Mouse (Mus musculus) monocyte, adult 59 days (primary cell): ENCODE results near the gene Mvb12a. TPM values are rescaled to one million over a fixed set of nuclear protein-coding genes. Genes with fewer than 3 reads are reported as not detected.

ENCODE experiments used
- total RNA-seq, 2 experiments: library from RNA; stranded (reverse); gene quantifications; one replicate each; pipeline ENCODE4 v1.2.4; 2023

Gene Mvb12a
- total RNA-seq = 10 to 100 TPM; 36.8 to 45.1 TPM

GRCm38 (mm10) chr8:71542632-71543343 is at the start of gene Mvb12a:
TSS of gene Mvb12a (plus strand) at chr8:71542922.

GRCm38 (mm10) chr8:71511644-71512043 is 31.1 kb upstream of the Mvb12a start, which contains the start of gene Plvap:
TSS of gene Plvap (minus strand) at chr8:71511752.

DNA sequence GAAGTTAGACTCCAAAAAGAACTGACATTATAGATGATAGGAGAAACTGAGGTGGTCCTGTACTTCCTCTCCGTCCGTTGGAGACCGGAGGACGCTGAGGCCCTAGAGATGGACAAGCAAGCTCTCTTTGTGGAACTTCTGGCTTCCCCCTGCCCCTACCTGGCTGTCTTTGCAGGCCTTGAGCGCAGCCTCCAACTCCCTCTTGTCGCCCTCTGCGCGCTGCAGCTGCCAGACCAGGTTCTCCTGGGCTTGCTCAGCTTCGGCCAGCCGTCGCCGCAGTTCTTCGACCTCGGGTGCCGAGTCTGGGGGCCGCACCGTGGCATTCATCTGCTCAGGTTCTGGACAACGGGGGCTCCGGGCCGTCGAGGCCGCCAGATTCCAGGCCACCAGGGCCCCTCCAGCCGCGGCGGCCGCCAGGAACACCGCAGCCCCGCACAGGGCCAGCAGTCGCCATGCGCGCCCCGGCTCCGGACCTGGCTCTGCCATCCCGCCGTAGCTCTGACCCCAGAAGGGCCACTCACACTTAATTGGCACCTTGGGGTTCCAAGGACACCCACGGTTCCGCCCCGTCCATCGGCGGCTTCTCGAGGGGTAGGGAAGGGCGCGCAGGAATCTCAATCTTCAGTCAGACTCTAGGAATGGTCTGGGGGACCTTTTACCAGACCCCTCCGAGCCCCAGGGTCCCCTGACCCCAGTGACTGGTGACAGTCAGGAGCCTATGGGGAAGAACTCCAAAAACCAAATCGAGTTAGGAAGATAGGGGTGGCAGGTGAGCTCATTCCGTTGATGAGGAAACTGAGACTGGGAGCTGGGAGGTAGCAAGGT is 17.3 kb upstream of the Mvb12a start, which contains the start of gene Ccdc194:
Gene Ccdc194, minus strand, starts transcription at position 486 of the 825 bp plus-strand sequence.

GRCm38 (mm10) chr8:71537028-71537867 is 5.5 kb upstream of the Mvb12a start, which contains the start of gene Bst2:
TSS of gene Bst2 (minus strand) at chr8:71537456.

GRCm38 (mm10) chr8:71558071-71558957 is 15.6 kb downstream of the Mvb12a start, which contains the start of gene Tmem221:
TSS of gene Tmem221 (minus strand) at chr8:71558871.

DNA sequence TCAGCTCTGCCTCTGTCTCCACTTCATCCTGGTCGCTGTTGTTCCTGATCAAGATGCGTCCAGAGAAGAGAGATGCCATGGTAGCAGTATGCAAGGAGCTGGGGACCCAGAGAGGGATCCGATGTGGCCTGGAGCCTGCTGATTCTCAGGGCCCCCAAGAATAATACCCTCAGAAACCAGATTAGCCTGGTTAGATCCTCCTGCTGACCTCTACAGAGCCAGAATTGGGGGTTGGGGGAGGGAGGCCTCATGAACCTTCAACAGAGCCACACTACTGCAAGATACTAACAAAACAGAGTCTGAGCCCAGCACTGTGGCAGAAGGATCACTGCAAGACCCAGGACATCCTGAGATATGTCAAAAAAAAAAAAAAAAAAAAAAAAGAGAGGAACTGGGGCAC is 23.8 kb downstream of the Mvb12a start, which contains the start of gene Nxnl1:
Gene Nxnl1, minus strand, starts transcription at position 101 of the 400 bp plus-strand sequence.

GRCm38 (mm10) chr8:71568387-71568937 is 25.7 kb downstream of the Mvb12a start, which contains the start of gene Slc27a1:
TSS of gene Slc27a1 (plus strand) at chr8:71568882.

GRCm38 (mm10) chr8:71591471-71592373 is 49.0 kb downstream of the Mvb12a start, which contains the start of gene Pgls:
TSS of gene Pgls (plus strand) at chr8:71592176.

DNA sequence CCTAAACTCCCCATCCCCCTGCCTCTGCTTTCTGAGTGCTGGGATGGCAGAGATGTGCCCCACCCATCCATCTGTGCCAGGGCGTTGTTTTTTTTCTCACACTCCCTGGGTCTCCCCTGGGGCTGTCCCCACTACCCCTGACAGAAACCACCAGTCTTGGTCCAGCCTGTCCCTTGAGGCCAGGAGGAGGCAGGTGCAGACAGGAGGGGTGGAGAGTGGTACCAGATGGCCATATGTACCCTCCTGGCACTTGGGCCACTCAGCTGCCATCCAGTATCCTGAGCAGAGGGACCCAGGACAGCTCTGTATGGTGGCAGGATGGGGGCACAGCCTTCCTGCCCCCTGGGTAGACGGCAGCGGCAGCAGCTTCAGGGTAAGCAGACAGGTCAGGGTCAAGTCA is 54.7 kb downstream of the Mvb12a start, which contains the start of gene Fam129c:
Gene Fam129c, plus strand, starts transcription at position 198 of the 400 bp plus-strand sequence.

Other genes starting within 250 kb of the Mvb12a start
- gene Use1, start 176.1 kb upstream of the Mvb12a start, total RNA-seq = 100 to 1,000 TPM; 219 to 241 TPM
- gene Ocel1, start 171.6 kb upstream of the Mvb12a start, total RNA-seq = 10 to 100 TPM; 16.6 to 25.2 TPM
- gene Nr2f6, start 161.0 kb upstream of the Mvb12a start, total RNA-seq = 10 to 100 TPM; 27.3 to 30.2 TPM
- gene Ushbp1, start 147.1 kb upstream of the Mvb12a start, total RNA-seq = 1 to 10 TPM; 2.0 to 3.8 TPM
- 10 to 100 TPM; 63.3 to 81.3 TPM for gene Babam1, start 146.1 kb upstream of the Mvb12a start, total RNA-seq
- gene Ankle1, start 136.9 kb upstream of the Mvb12a start, total RNA-seq = under 1 TPM in 1 of 2 experiments, not detected in 1; 0.43 TPM
- 1 to 10 TPM; 6.3 to 8.4 TPM for gene Abhd8, start 79.3 kb upstream of the Mvb12a start, total RNA-seq
- gene Mrpl34, start 78.0 kb upstream of the Mvb12a start, total RNA-seq = 10 to 100 TPM; 33.8 to 34.0 TPM
- 10 to 100 TPM; 76.1 to 77.5 TPM for gene Dda1, start 73.7 kb upstream of the Mvb12a start, total RNA-seq
- gene Ano8, start 57.0 kb upstream of the Mvb12a start, total RNA-seq = 10 to 100 TPM in 1 of 2 experiments, 1 to 10 TPM in 1; 8.5 to 10.6 TPM
- 10 to 100 TPM; 11.0 to 14.0 TPM for gene Gtpbp3, start 54.8 kb upstream of the Mvb12a start, total RNA-seq
- under 1 TPM; 0.39 to 0.52 TPM for gene Plvap, start 31.2 kb upstream of the Mvb12a start, total RNA-seq
- gene Ccdc194, start 17.2 kb upstream of the Mvb12a start, total RNA-seq = not detected
- 10 to 100 TPM; 79.0 to 83.2 TPM for gene Bst2, start 5.5 kb upstream of the Mvb12a start, total RNA-seq
- 1 to 10 TPM; 1.2 to 2.1 TPM for gene Tmem221, start 15.9 kb downstream of the Mvb12a start, total RNA-seq
- gene Nxnl1, start 23.7 kb downstream of the Mvb12a start, total RNA-seq = not detected
- gene Slc27a1, start 26.0 kb downstream of the Mvb12a start, total RNA-seq = 1 to 10 TPM; 3.9 to 5.8 TPM
- 10 to 100 TPM; 84.7 to 86.7 TPM for gene Pgls, start 49.3 kb downstream of the Mvb12a start, total RNA-seq
- gene Fam129c, start 54.7 kb downstream of the Mvb12a start, total RNA-seq = 1 to 10 TPM; 4.3 to 6.5 TPM
- 100 to 1,000 TPM; 129 to 131 TPM for gene Colgalt1, start 68.1 kb downstream of the Mvb12a start, total RNA-seq
- gene Unc13a, start 128.8 kb downstream of the Mvb12a start, total RNA-seq = 1 to 10 TPM; 1.1 to 1.3 TPM
- 10 to 100 TPM; 32.0 to 37.6 TPM for gene Jak3, start 133.4 kb downstream of the Mvb12a start, total RNA-seq
- 10 to 100 TPM; 11.5 to 14.2 TPM for gene Insl3, start 146.3 kb downstream of the Mvb12a start, total RNA-seq
- under 1 TPM; 0.61 to 0.66 TPM for gene B3gnt3, start 158.9 kb downstream of the Mvb12a start, total RNA-seq
- gene Fcho1, start 182.8 kb downstream of the Mvb12a start, total RNA-seq = 10 to 100 TPM; 21.1 to 26.8 TPM